Mouse (Mus musculus) left cerebral cortex, postnatal 14 days (tissue): ENCODE measurements around the gene Yipf4. TPM values are rescaled to one million over a fixed set of nuclear protein-coding genes. Genes with fewer than 3 reads are reported as not detected.
A peak's percentile ranks its signal among the peaks of the same experiment; 100 is the strongest.
"Not testable (repeated sequence)": the region's sequence is repeated elsewhere in the genome, so short reads cannot be mapped to it uniquely, and the experiment has no call there.

Experiments used
- DNase-seq, 2 experiments: peaks; one replicate each; pipeline ENCODE4 v3.0.0; 2021 to 2022; ENCODE audit warnings: low spot score in 2 of 2, mixed read lengths in 1 of 2
- intact Hi-C: fragments of 180-260 bp; cut with DNase I; formaldehyde crosslinking; loops from one replicate; pipeline ENCODE4 v1.15.1; 2025
- long read RNA-seq, 2 experiments: library from polyadenylated mRNA; stranded (forward); transcript quantifications; one replicate each; pipeline ENCODE4 v2.0.0; 2021
- total RNA-seq, 2 experiments: library from RNA; stranded (reverse); gene quantifications; 2 replicates each; pipeline ENCODE4 v1.2.3; 2021

The Yipf4 gene
- 10 to 100 TPM; 81.4 to 83.7 TPM for total RNA-seq
- long read RNA-seq, experiment 1, transcript Yipf4-201 (6 exons, 2,133 nt), result major isoform, 90 of 96 reads
- long read RNA-seq, experiment 1, partial matches to known transcripts, result 3 of 96 reads
- long read RNA-seq, experiment 1, other reads (novel, unspliced or antisense), result 3 of 96 reads
- long read RNA-seq, experiment 2, transcript Yipf4-201 (6 exons, 2,133 nt), result major isoform, 83 of 86 reads
- long read RNA-seq, experiment 2, partial matches to known transcripts, result 1 of 86 reads
- long read RNA-seq, experiment 2, other reads (novel, unspliced or antisense), result 1 of 86 reads

GRCm38 (mm10) chr17:74489024-74489900, at the start of gene Yipf4:
TSS of gene Yipf4 (plus strand) at chr17:74489493.
- intact Hi-C loops, result no loop called here
- peak; percentile 99 for DNase-seq

- no peak for DNase-seq
- intact Hi-C loops, result no loop called here
Observed at GRCm38 (mm10) chr17:74440486-74440885, 48.8 kb upstream of the Yipf4 start.

- intact Hi-C loops, result no loop called here
- DNase-seq, result no peak
Observed at GRCm38 (mm10) chr17:74449776-74450175, 39.5 kb upstream of the Yipf4 start.

- no peak for DNase-seq
Observed at GRCm38 (mm10) chr17:74453928-74454327, 35.4 kb upstream of the Yipf4 start.

GRCm38 (mm10) chr17:74454660-74455059, 34.6 kb upstream of the Yipf4 start:
- intact Hi-C loops, result no loop called here
- no peak for DNase-seq

More at GRCm38 (mm10) chr17:74453928-74454327, 35.4 kb upstream of the Yipf4 start:
- intact Hi-C loops, result no loop called here

GRCm38 (mm10) chr17:74455426-74455825, 33.9 kb upstream of the Yipf4 start:
- DNase-seq, result no peak
- intact Hi-C loops, result no loop called here

- no peak for DNase-seq
- intact Hi-C loops, result no loop called here
Observed at GRCm38 (mm10) chr17:74456825-74457224, 32.5 kb upstream of the Yipf4 start.

- DNase-seq, result no peak
- intact Hi-C loops, result no loop called here
Observed at GRCm38 (mm10) chr17:74457972-74458677, 31.2 kb upstream of the Yipf4 start.

GRCm38 (mm10) chr17:74458711-74459408, 30.4 kb upstream of the Yipf4 start, which contains the start of gene Nlrc4:
TSS of gene Nlrc4 (minus strand) at chr17:74459142.
- no peak for DNase-seq
- intact Hi-C loops, result no loop called here

- intact Hi-C loops, result no loop called here
- no peak for DNase-seq
Observed at GRCm38 (mm10) chr17:74463510-74463909, 25.8 kb upstream of the Yipf4 start.

- intact Hi-C loops, result not testable (repeated sequence)
Observed at GRCm38 (mm10) chr17:74467981-74468380, 21.3 kb upstream of the Yipf4 start.

GRCm38 (mm10) chr17:74470133-74470532, 19.2 kb upstream of the Yipf4 start:
- DNase-seq, intact Hi-C loops: not testable (repeated sequence)

More at GRCm38 (mm10) chr17:74467981-74468380, 21.3 kb upstream of the Yipf4 start:
- not testable (repeated sequence) for DNase-seq

- no peak for DNase-seq
- intact Hi-C loops, result no loop called here
Observed at GRCm38 (mm10) chr17:74480361-74481069, 8.8 kb upstream of the Yipf4 start.

- DNase-seq, result no peak
- intact Hi-C loops, result loop anchor here (5.0 to 10.0 kb wide), 2 partner anchors 37 to 115 kb away; partner anchors contain the start of gene Birc6
Observed at GRCm38 (mm10) chr17:74489901-74490220, 568 bp downstream of the Yipf4 start.

- intact Hi-C loops, result loop anchor here (5.0 to 10.0 kb wide), 2 partner anchors 36 to 113 kb away; partner anchors contain the start of gene Birc6
Observed at GRCm38 (mm10) chr17:74491565-74491964, 2.3 kb downstream of the Yipf4 start.

GRCm38 (mm10) chr17:74500204-74500603, 10.9 kb downstream of the Yipf4 start:
- DNase-seq, result no peak
- intact Hi-C loops, result no loop called here

More at GRCm38 (mm10) chr17:74491565-74491964, 2.3 kb downstream of the Yipf4 start:
- no peak for DNase-seq

- intact Hi-C loops, result no loop called here
- no peak for DNase-seq
Observed at GRCm38 (mm10) chr17:74501085-74501484, 11.8 kb downstream of the Yipf4 start.

- intact Hi-C loops, result no loop called here
- DNase-seq, result peak; percentile 33 to 68
Observed at GRCm38 (mm10) chr17:74507934-74508333, 18.6 kb downstream of the Yipf4 start.
